Mouse (Mus musculus): ENCODE data around the gene Hacd2. TPM values are rescaled to one million over a fixed set of nuclear protein-coding genes. Genes with fewer than 3 reads are reported as not detected.

The Hacd2 gene
- polyA plus RNA-seq, 1 experiment = 36.1 TPM

GRCm38 (mm10) chr16:34981009-34981408 lies 41.2 kb upstream of the Hacd2 start:
- Histone ChIP-seq H3K4me2 (ENCODE audit: low read depth) (no peak overlapping the region), H3ac (ENCODE audit: control insufficient read depth, insufficient read length) (no peak overlapping the region), H3K36me3 (ENCODE audit: control insufficient read depth, insufficient read depth) (no peaks in the 10 kb centered on the region), H3K4me3 (no peak overlapping the region), H3K79me2 (ENCODE audit: control insufficient read depth, insufficient read depth) (no peaks in the 10 kb centered on the region), H3K27me3 (ENCODE audit: control insufficient read depth, insufficient read depth, insufficient read length) (peaks cover 23% of the 10 kb centered on the region)
- TF ChIP-seq MYOD1 (IDR thresholded peaks at IDR 0.05; ENCODE audit: control insufficient read depth in 1 of 3, insufficient read length in 2 of 3, low read depth in 2 of 3) = no peak
- TF ChIP-seq TCF3 (IDR thresholded peaks at IDR 0.05; ENCODE audit: insufficient read length, low read depth) = no peak

- H3K27me3 ChIP-seq (ENCODE audit: control insufficient read depth, insufficient read depth, insufficient read length) = peaks cover 35% of the 10 kb centered on the region
- no peaks in the 10 kb centered on the region for H3K79me2 ChIP-seq (ENCODE audit: control insufficient read depth, insufficient read depth)
- no peaks in the 10 kb centered on the region for H3K36me3 ChIP-seq (ENCODE audit: control insufficient read depth, insufficient read depth)
- TF ChIP-seq POLR2AphosphoS2 (IDR thresholded peaks at IDR 0.05; ENCODE audit: insufficient read length, low read depth) (no peak), MYOD1 (IDR thresholded peaks at IDR 0.05; ENCODE audit: control insufficient read depth in 1 of 3, insufficient read length in 2 of 3, low read depth in 2 of 3) (no peak), USF1 (IDR thresholded peaks at IDR 0.05; ENCODE audit: low read depth) (no peak), POLR2A (IDR thresholded peaks at IDR 0.05; ENCODE audit: insufficient read length, low read depth) (no peak), MYOG (IDR thresholded peaks at IDR 0.05; ENCODE audit: control insufficient read depth in 1 of 3, insufficient read depth in 1 of 3, insufficient read length in 2 of 3, low read depth in 2 of 3) (no peak), CEBPB (IDR thresholded peaks at IDR 0.05; ENCODE audit: insufficient read depth, poor library complexity, severe bottlenecking) (no peak), TCF12 (IDR thresholded peaks at IDR 0.05; ENCODE audit: insufficient read depth, poor library complexity, severe bottlenecking) (no peak), SRF (IDR thresholded peaks at IDR 0.05; ENCODE audit: control insufficient read depth, insufficient read length, low read depth) (no peak), E2F4 (IDR thresholded peaks at IDR 0.05; ENCODE audit: insufficient read depth) (no peak), MAX (IDR thresholded peaks at IDR 0.05; ENCODE audit: low read depth) (no peak), REST (IDR thresholded peaks at IDR 0.05; ENCODE audit: insufficient read depth, insufficient read length) (no peak), TCF3 (IDR thresholded peaks at IDR 0.05; ENCODE audit: insufficient read length, low read depth) (no peak)
- H3K4me2 ChIP-seq (ENCODE audit: low read depth) = no peak overlapping the region
- H3K4me3 ChIP-seq = no peak overlapping the region
- no peak overlapping the region for H3ac ChIP-seq (ENCODE audit: control insufficient read depth, insufficient read length)
Observed at GRCm38 (mm10) chr16:34984203-34985030, 37.8 kb upstream of the Hacd2 start.

- Histone ChIP-seq H3K27me3 (ENCODE audit: control insufficient read depth, insufficient read depth, insufficient read length) (peaks cover 36% of the 10 kb centered on the region), H3K4me2 (ENCODE audit: low read depth) (no peak overlapping the region), H3K36me3 (ENCODE audit: control insufficient read depth, insufficient read depth) (no peaks in the 10 kb centered on the region), H3ac (ENCODE audit: control insufficient read depth, insufficient read length) (no peak overlapping the region), H3K79me2 (ENCODE audit: control insufficient read depth, insufficient read depth) (no peaks in the 10 kb centered on the region), H3K4me3 (no peak overlapping the region)
- TF ChIP-seq CEBPB (IDR thresholded peaks at IDR 0.05; ENCODE audit: insufficient read depth, poor library complexity, severe bottlenecking) (no peak), POLR2AphosphoS2 (IDR thresholded peaks at IDR 0.05; ENCODE audit: insufficient read length, low read depth) (no peak), MYOD1 (IDR thresholded peaks at IDR 0.05; ENCODE audit: control insufficient read depth in 1 of 3, insufficient read length in 2 of 3, low read depth in 2 of 3) (no peak), USF1 (IDR thresholded peaks at IDR 0.05; ENCODE audit: low read depth) (no peak), MAX (IDR thresholded peaks at IDR 0.05; ENCODE audit: low read depth) (no peak)
Observed at GRCm38 (mm10) chr16:34985031-34985346, 37.2 kb upstream of the Hacd2 start.

GRCm38 (mm10) chr16:34986211-34986825 lies 35.9 kb upstream of the Hacd2 start:
- Histone ChIP-seq H3K4me2 (ENCODE audit: low read depth) (no peak overlapping the region), H3K4me3 (no peak overlapping the region), H3ac (ENCODE audit: control insufficient read depth, insufficient read length) (no peak overlapping the region), H3K36me3 (ENCODE audit: control insufficient read depth, insufficient read depth) (no peaks in the 10 kb centered on the region), H3K27me3 (ENCODE audit: control insufficient read depth, insufficient read depth, insufficient read length) (peaks cover 36% of the 10 kb centered on the region), H3K79me2 (ENCODE audit: control insufficient read depth, insufficient read depth) (no peaks in the 10 kb centered on the region)
- no peak for TF ChIP-seq SRF (IDR thresholded peaks at IDR 0.05; ENCODE audit: control insufficient read depth, insufficient read length, low read depth)
- no peak for TF ChIP-seq REST (IDR thresholded peaks at IDR 0.05; ENCODE audit: insufficient read depth, insufficient read length)
- no peak for TF ChIP-seq POLR2AphosphoS2 (IDR thresholded peaks at IDR 0.05; ENCODE audit: insufficient read length, low read depth)
- TF ChIP-seq MYOG (IDR thresholded peaks at IDR 0.05; ENCODE audit: control insufficient read depth in 1 of 3, insufficient read depth in 1 of 3, insufficient read length in 2 of 3, low read depth in 2 of 3) = no peak
- TF ChIP-seq MAX (IDR thresholded peaks at IDR 0.05; ENCODE audit: low read depth) = no peak
- TF ChIP-seq POLR2A (IDR thresholded peaks at IDR 0.05; ENCODE audit: insufficient read length, low read depth) = no peak
- TF ChIP-seq USF1 (IDR thresholded peaks at IDR 0.05; ENCODE audit: low read depth) = no peak
- no peak for TF ChIP-seq TCF3 (IDR thresholded peaks at IDR 0.05; ENCODE audit: insufficient read length, low read depth)
- TF ChIP-seq MYOD1 (IDR thresholded peaks at IDR 0.05; ENCODE audit: control insufficient read depth in 1 of 3, insufficient read length in 2 of 3, low read depth in 2 of 3) = no peak
- no peak for TF ChIP-seq CEBPB (IDR thresholded peaks at IDR 0.05; ENCODE audit: insufficient read depth, poor library complexity, severe bottlenecking)
- no peak for TF ChIP-seq TCF12 (IDR thresholded peaks at IDR 0.05; ENCODE audit: insufficient read depth, poor library complexity, severe bottlenecking)
- no peak for TF ChIP-seq E2F4 (IDR thresholded peaks at IDR 0.05; ENCODE audit: insufficient read depth)

- Histone ChIP-seq H3ac (ENCODE audit: control insufficient read depth, insufficient read length) (no peak overlapping the region), H3K4me3 (no peak overlapping the region), H3K79me2 (ENCODE audit: control insufficient read depth, insufficient read depth) (no peaks in the 10 kb centered on the region), H3K4me2 (ENCODE audit: low read depth) (no peak overlapping the region), H3K27me3 (ENCODE audit: control insufficient read depth, insufficient read depth, insufficient read length) (peaks cover 25% of the 10 kb centered on the region), H3K36me3 (ENCODE audit: control insufficient read depth, insufficient read depth) (no peaks in the 10 kb centered on the region)
- no peak for TF ChIP-seq TCF3 (IDR thresholded peaks at IDR 0.05; ENCODE audit: insufficient read length, low read depth)
- TF ChIP-seq REST (IDR thresholded peaks at IDR 0.05; ENCODE audit: insufficient read depth, insufficient read length) = no peak
- TF ChIP-seq USF1 (IDR thresholded peaks at IDR 0.05; ENCODE audit: low read depth) = no peak
- TF ChIP-seq POLR2A (IDR thresholded peaks at IDR 0.05; ENCODE audit: insufficient read length, low read depth) = no peak
- no peak for TF ChIP-seq CEBPB (IDR thresholded peaks at IDR 0.05; ENCODE audit: insufficient read depth, poor library complexity, severe bottlenecking)
- no peak for TF ChIP-seq MYOD1 (IDR thresholded peaks at IDR 0.05; ENCODE audit: control insufficient read depth in 1 of 3, insufficient read length in 2 of 3, low read depth in 2 of 3)
- TF ChIP-seq MYOG (IDR thresholded peaks at IDR 0.05; ENCODE audit: control insufficient read depth in 1 of 3, insufficient read depth in 1 of 3, insufficient read length in 2 of 3, low read depth in 2 of 3) = no peak
- TF ChIP-seq E2F4 (IDR thresholded peaks at IDR 0.05; ENCODE audit: insufficient read depth) = no peak
- no peak for TF ChIP-seq MAX (IDR thresholded peaks at IDR 0.05; ENCODE audit: low read depth)
- no peak for TF ChIP-seq TCF12 (IDR thresholded peaks at IDR 0.05; ENCODE audit: insufficient read depth, poor library complexity, severe bottlenecking)
- TF ChIP-seq SRF (IDR thresholded peaks at IDR 0.05; ENCODE audit: control insufficient read depth, insufficient read length, low read depth) = no peak
- no peak for TF ChIP-seq POLR2AphosphoS2 (IDR thresholded peaks at IDR 0.05; ENCODE audit: insufficient read length, low read depth)
Observed at GRCm38 (mm10) chr16:34991365-34991764, 30.9 kb upstream of the Hacd2 start.
